Mouse (Mus musculus) adrenal gland, adult 2 months (tissue): ENCODE results near the gene Olfr527. TPM values are rescaled to one million over a fixed set of nuclear protein-coding genes. Genes with fewer than 3 reads are reported as not detected.

Experiments used
- DNase-seq: peaks from one replicate; pipeline ENCODE4 v3.0.0; 2021
- long read RNA-seq: library from polyadenylated mRNA; stranded (forward); transcript quantifications from one replicate; pipeline ENCODE4 v2.0.0, GENCODE M21; 2021
- polyA plus RNA-seq: library from polyadenylated mRNA; depleted of rRNA; stranded (reverse); fragments of >200 nt; gene quantifications from 2 replicates; pipeline ENCODE4 v1.2.3, GENCODE M21; 2012; rRNA removed
- total RNA-seq, 2 experiments: library from RNA; stranded (reverse); gene quantifications; 2 replicates each; pipeline ENCODE4 v1.2.3; 2021

Gene Olfr527
- total RNA-seq (not detected), polyA plus RNA-seq (0.11 TPM in 1 of 2 replicates, not detected in the other)
- long read RNA-seq = 0 reads

DNA sequence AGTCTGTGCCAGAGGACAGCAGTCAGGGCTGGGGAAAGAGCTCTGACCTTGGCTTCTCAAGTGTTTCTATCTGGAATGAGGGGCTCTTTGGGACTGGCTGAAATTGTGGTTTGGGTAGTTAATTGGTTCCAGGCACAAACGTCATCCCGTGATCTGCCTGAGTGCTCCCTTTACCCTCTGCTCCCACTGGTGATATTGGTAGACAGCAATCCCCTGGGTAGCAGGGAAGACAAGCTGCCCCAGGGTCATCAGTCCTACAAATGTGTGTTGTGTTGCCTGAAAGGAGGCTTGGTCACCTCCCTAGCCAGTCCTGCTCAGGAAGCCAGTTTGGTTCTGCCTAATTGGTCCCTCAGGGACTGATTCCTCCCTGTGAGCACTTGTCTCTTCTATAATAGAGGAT lies at the start of gene Olfr527:
Olfr527 (plus strand) TSS at position 301 of the 400 bp plus-strand sequence.
- DNase-seq = no peak

DNA sequence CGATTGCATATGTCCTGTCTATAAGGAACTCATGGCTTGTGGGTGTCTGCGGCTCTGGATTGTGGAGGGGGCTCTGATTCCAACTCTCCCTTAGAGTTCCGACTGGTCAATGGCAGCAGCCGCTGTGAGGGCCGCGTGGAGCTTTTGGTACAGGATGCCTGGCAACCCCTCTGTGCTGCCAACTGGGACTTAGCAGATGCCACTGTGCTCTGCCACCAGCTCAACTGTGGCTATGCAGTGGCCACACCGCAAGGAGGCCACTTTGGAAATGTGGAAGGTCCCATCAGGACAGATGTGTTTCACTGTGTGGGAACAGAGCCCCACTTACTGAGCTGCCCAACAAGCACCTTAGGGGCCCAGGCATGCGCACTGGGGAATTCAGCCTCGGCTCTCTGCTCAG lies 38.1 kb upstream of the Olfr527 start:
- DNase-seq = no peak

DNA sequence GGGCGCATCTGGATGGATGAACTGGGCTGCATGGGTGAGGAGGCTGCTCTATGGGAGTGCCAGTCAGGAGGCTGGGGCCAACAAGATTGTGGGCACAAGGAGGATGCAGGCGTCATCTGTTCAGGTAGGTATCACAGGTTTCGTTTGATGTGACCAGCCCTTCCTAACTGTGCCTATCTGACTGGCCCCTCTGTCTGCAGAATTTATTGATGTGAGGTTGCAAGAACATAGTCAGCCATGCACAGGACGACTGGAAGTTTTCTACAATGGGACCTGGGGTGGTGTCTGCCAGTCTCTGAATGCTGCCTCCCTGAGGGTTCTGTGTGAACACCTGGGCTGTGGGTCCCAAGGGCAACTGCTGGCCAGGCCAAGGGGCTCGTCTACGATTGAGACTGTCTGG lies 36.9 kb upstream of the Olfr527 start:
- DNase-seq = no peak

DNA sequence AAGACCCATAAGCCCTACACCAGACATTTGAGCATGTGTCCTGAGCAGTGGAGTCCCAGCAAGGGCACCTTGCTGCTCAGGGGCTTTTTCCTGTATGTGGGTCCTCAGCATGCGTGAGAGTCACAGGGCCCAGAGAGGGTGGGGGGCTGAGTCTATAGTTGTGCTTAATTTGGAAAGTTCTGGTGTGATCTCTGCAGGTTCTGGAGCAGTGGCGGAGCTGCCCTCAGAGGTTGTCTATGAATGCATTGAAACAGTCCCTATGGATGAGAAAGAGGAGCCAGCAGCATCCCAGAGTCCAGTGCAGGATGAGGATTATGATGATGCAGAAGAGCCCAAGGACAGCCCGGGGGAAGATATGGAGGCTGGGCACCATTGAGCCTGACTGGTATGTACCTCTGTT lies 34.4 kb upstream of the Olfr527 start:
- no peak for DNase-seq

GRCm38 (mm10) chr7:140319861-140320385 lies 13.9 kb upstream of the Olfr527 start:
- no peak for DNase-seq

DNA sequence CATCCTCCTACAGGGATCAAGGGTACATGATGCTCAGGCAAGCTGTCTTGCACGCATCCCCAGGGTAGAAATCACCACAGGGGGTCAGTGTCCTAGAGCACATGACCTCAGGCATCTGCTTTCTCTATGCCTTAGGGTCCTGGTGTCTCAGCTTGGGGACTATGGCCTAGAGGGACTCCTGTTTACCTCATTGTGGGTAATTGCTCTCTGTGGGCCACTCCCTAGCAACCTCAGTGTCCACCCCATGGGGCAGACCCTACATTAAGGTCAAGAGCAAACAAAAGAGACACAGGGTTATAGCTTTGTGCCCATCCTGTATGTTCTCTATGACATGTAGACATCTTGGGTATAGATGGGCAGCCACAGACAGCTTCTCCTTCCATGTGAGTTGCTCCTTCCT lies 13.3 kb upstream of the Olfr527 start, which contains the start of gene Olfr525:
Olfr525 (plus strand) TSS at position 301 of the 400 bp plus-strand sequence.
- DNase-seq = no peak

DNA sequence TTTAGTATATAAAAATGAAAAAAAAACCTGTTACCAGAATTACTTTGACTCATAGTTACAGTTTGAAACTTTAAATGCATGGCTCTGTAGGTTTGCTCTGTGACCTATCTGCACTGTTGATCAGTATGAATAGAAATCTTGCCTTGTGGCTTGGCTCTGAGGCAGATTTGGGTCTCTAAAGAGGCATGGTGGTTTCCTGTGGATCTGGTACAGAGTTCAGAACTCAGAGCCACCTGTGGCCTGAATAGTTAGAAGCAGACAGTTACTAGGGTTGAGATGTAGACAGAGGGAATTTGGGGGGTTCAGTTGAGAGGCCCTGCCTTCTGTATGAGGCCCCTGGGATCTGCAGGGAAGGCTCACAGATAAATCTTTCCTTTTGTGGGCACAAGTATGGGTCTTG lies 12.7 kb upstream of the Olfr527 start:
- DNase-seq = no peak

- no peak for DNase-seq
Measured at GRCm38 (mm10) chr7:140329766-140330304, 4.0 kb upstream of the Olfr527 start.

DNA sequence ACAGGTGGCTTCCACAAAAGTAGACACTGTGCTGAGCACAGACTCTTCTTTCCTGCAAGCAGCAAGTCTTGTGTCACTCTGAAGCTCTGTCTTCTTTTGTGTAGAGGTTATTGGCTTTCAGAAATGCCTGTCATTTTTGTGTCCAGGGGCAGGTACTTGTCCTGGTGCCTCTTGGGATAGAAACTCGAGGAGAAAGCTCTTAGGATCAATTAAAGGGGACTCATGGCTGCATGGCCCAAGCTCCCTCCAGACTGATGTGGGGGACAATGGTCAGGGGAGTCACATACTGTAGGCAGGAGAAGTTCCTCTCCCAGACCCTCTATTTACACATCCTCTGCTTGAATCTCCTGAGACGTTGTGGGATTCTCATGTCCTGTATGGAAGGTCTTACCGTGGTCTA lies 27.8 kb downstream of the Olfr527 start, which contains the start of gene Olfr60:
Olfr60 (minus strand) TSS at position 101 of the 400 bp plus-strand sequence.
- DNase-seq = no peak

GRCm38 (mm10) chr7:140374300-140374699 lies 40.5 kb downstream of the Olfr527 start:
- DNase-seq = no peak

DNA sequence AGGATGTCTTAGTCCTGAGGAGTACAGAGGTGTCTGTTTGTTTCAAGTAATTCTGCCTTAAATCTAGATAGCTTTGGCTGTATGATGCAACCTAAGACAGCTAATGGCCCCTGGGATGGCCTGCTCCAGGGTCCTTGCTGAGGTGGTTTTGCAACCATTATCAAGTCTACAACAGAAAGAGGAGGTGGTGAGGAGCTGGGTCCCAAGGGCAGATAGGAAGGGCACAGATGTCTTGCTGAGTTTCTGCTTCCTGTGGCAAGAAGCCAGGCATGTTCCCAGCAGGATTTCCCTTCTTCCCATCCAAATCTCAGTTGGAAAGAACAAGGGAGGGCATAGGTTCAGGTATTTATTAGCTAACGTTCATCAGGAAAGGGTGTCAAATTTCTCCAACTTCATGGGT lies 42.4 kb downstream of the Olfr527 start, which contains the start of gene Olfr530:
Olfr530 (minus strand) TSS at position 101 of the 400 bp plus-strand sequence.
- no peak for DNase-seq

DNA sequence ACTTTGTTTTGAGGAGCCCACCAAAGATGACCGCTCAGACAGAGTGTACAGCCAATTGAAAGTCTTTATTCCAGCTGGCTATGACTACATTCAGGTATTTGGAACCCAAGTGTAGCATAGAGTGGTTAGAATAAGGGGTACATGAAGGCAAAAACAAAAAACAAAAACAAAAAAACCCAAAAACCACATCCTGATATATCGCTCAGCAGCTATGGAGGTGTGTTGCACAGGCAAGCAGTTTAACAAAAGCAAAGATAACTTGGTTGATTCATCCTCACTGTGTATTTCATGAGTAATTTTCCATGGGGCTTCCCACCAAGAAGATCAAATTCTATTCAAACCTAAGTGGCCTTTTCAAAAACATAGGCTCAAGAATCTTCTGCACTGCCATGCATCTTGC lies 43.1 kb downstream of the Olfr527 start:
- no peak for DNase-seq

Other genes with a start within 250 kb of the Olfr527 start
- gene Prap1, start 240.6 kb upstream of the Olfr527 start, total RNA-seq = not detected
- gene Prap1, start 240.6 kb upstream of the Olfr527 start, polyA plus RNA-seq = not detected in 2 replicates
- gene Fuom, start 231.6 kb upstream of the Olfr527 start, total RNA-seq = 10 to 100 TPM; 61.9 to 72.5 TPM
- 89.3 and 100 TPM in 2 replicates for gene Fuom, start 231.6 kb upstream of the Olfr527 start, polyA plus RNA-seq
- 10 to 100 TPM; 19.4 to 22.6 TPM for gene Paox, start 218.2 kb upstream of the Olfr527 start, total RNA-seq
- 14.9 and 18.9 TPM in 2 replicates for gene Paox, start 218.2 kb upstream of the Olfr527 start, polyA plus RNA-seq
- gene Echs1, start 217.5 kb upstream of the Olfr527 start, total RNA-seq = 100 to 1,000 TPM; 395 to 540 TPM
- gene Echs1, start 217.5 kb upstream of the Olfr527 start, polyA plus RNA-seq = 136 and 147 TPM in 2 replicates
- gene Mtg1, start 196.5 kb upstream of the Olfr527 start, total RNA-seq = 10 to 100 TPM; 27.4 to 38.2 TPM
- 19.0 and 22.6 TPM in 2 replicates for gene Mtg1, start 196.5 kb upstream of the Olfr527 start, polyA plus RNA-seq
- 1 to 10 TPM in 1 of 2 experiments, under 1 TPM in 1; 0.55 to 1.2 TPM for gene Sprn, start 179.1 kb upstream of the Olfr527 start, total RNA-seq
- 0.99 and 2.4 TPM in 2 replicates for gene Sprn, start 179.1 kb upstream of the Olfr527 start, polyA plus RNA-seq
- gene Olfr522, start 169.3 kb upstream of the Olfr527 start, total RNA-seq = not detected
- gene Olfr522, start 169.3 kb upstream of the Olfr527 start, polyA plus RNA-seq = not detected in 2 replicates
- gene Olfr523, start 160.8 kb upstream of the Olfr527 start, total RNA-seq = not detected
- gene Olfr523, start 160.8 kb upstream of the Olfr527 start, polyA plus RNA-seq = not detected in 2 replicates
- not detected for gene Olfr524, start 128.1 kb upstream of the Olfr527 start, total RNA-seq
- not detected in 2 replicates for gene Olfr524, start 128.1 kb upstream of the Olfr527 start, polyA plus RNA-seq
- gene Cd163l1, start 115.8 kb upstream of the Olfr527 start, total RNA-seq = not detected
- gene Cd163l1, start 115.8 kb upstream of the Olfr527 start, polyA plus RNA-seq = 0.08 TPM in 1 of 2 replicates, not detected in the other
- not detected for gene 5830411N06Rik, start 86.7 kb upstream of the Olfr527 start, total RNA-seq
- not detected in 2 replicates for gene 5830411N06Rik, start 86.7 kb upstream of the Olfr527 start, polyA plus RNA-seq
- not detected for gene Olfr525, start 13.2 kb upstream of the Olfr527 start, total RNA-seq
- not detected in 2 replicates for gene Olfr525, start 13.2 kb upstream of the Olfr527 start, polyA plus RNA-seq
- not detected for gene Olfr60, start 27.7 kb downstream of the Olfr527 start, total RNA-seq
- gene Olfr60, start 27.7 kb downstream of the Olfr527 start, polyA plus RNA-seq = not detected in 2 replicates
- not detected for gene Olfr530, start 42.3 kb downstream of the Olfr527 start, total RNA-seq
- gene Olfr530, start 42.3 kb downstream of the Olfr527 start, polyA plus RNA-seq = not detected in 2 replicates
- not detected for gene Olfr531, start 68.9 kb downstream of the Olfr527 start, total RNA-seq
- gene Olfr531, start 68.9 kb downstream of the Olfr527 start, polyA plus RNA-seq = not detected in 2 replicates
- gene Olfr532, start 87.6 kb downstream of the Olfr527 start, total RNA-seq = not detected
- not detected in 2 replicates for gene Olfr532, start 87.6 kb downstream of the Olfr527 start, polyA plus RNA-seq
- gene Olfr533, start 129.4 kb downstream of the Olfr527 start, total RNA-seq = not detected
- not detected in 2 replicates for gene Olfr533, start 129.4 kb downstream of the Olfr527 start, polyA plus RNA-seq
- not detected for gene Olfr535, start 150.2 kb downstream of the Olfr527 start, total RNA-seq
- not detected in 2 replicates for gene Olfr535, start 150.2 kb downstream of the Olfr527 start, polyA plus RNA-seq
- gene Olfr536, start 173.4 kb downstream of the Olfr527 start, total RNA-seq = not detected
- gene Olfr536, start 173.4 kb downstream of the Olfr527 start, polyA plus RNA-seq = not detected in 2 replicates
- not detected for gene Olfr538, start 233.9 kb downstream of the Olfr527 start, total RNA-seq
- gene Olfr538, start 233.9 kb downstream of the Olfr527 start, polyA plus RNA-seq = not detected in 2 replicates